Mouse (Mus musculus) MEL (cell line): ENCODE data around the gene Dchs2. TPM values are rescaled to one million over a fixed set of nuclear protein-coding genes. Genes with fewer than 3 reads are reported as not detected.

Source experiments
- DNase-seq: peaks from one replicate; pipeline ENCODE4 v3.0.0; 2011; ENCODE audit warnings: low read depth, low spot score
- H3K27ac ChIP-seq: 2 replicates; pipeline ENCODE4 v1.5.1; 2012; ENCODE audit warnings: low read depth, mild to moderate bottlenecking, control low read depth, low read length, moderate library complexity; ENCODE audit not compliant: control insufficient read depth
- H3K27me3 ChIP-seq, 2 experiments: fragments of 150-350 bp in 1 of 2; sonication (generic) in 1 of 2; 2 replicates each; pipeline ENCODE4 v1.6.1; 2012; ENCODE audit warnings: low read length in 2 of 2, mild to moderate bottlenecking in 2 of 2, improper control_type of control experiment in 1 of 2, moderate library complexity in 1 of 2; ENCODE audit not compliant: insufficient read depth in 2 of 2, control insufficient read depth in 1 of 2
- H3K36me3 ChIP-seq, 2 experiments: 2 replicates each; pipeline ENCODE4 v1.6.1; 2012 to 2014; ENCODE audit warnings: low read length in 2 of 2, improper control_type of control experiment in 1 of 2, inconsistent platforms in 1 of 2, mild to moderate bottlenecking in 1 of 2; ENCODE audit not compliant: insufficient read depth in 2 of 2, control insufficient read depth in 1 of 2
- H3K4me1 ChIP-seq, 2 experiments: fragments of 150-350 bp in 1 of 2; sonication (generic) in 1 of 2; 2 replicates each; pipeline ENCODE4 v1.6.1; 2012; ENCODE audit warnings: low read length in 2 of 2, improper control_type of control experiment in 1 of 2, mild to moderate bottlenecking in 1 of 2; ENCODE audit not compliant: insufficient read depth in 2 of 2, control insufficient read depth in 1 of 2
- H3K4me3 ChIP-seq, 2 experiments: fragments of 150-350 bp in 1 of 2; sonication (generic) in 1 of 2; 2 replicates each; pipeline ENCODE4 v1.5.1; 2012; ENCODE audit warnings: low read depth in 2 of 2, low read length in 2 of 2, mild to moderate bottlenecking in 2 of 2, moderate library complexity in 2 of 2, control low read depth in 1 of 2, improper control_type of control experiment in 1 of 2; ENCODE audit not compliant: control insufficient read depth in 1 of 2, insufficient read depth in 1 of 2
- H3K79me2 ChIP-seq: 2 replicates; pipeline ENCODE4 v1.6.1; 2012; ENCODE audit warnings: mild to moderate bottlenecking, low read length, moderate library complexity; ENCODE audit not compliant: control insufficient read depth, poor library complexity, insufficient read depth
- H3K9ac ChIP-seq: 2 replicates; pipeline ENCODE4 v1.6.1; 2012; ENCODE audit warnings: low read depth, mild to moderate bottlenecking, control low read depth, low read length, moderate library complexity; ENCODE audit not compliant: control insufficient read depth, poor library complexity, severe bottlenecking
- H3K9me3 ChIP-seq: fragments of 150-350 bp; sonication (generic); replicated peaks from 2 replicates; pipeline ENCODE4 v1.6.1; 2012; ENCODE audit warnings: mild to moderate bottlenecking, low read length, improper control_type of control experiment, moderate library complexity; ENCODE audit not compliant: insufficient read depth
- CHD1 ChIP-seq: IDR thresholded peaks from 2 replicates; pipeline ENCODE4 v1.6.1; 2012; ENCODE audit warnings: low read depth, mild to moderate bottlenecking, inconsistent platforms, low read length, improper control_type of control experiment
- CTCF ChIP-seq, 3 experiments: IDR thresholded peaks in 2 of 3; conservative IDR thresholded peaks in 1 of 3; 2 replicates each; pipeline ENCODE4 v1.5.1; 2011 to 2012; ENCODE audit warnings: low read length in 3 of 3, low read depth in 2 of 3, mild to moderate bottlenecking in 2 of 3, improper control_type of control experiment in 1 of 3, inconsistent platforms in 1 of 3, mixed read lengths in 1 of 3, moderate library complexity in 1 of 3; ENCODE audit not compliant: control insufficient read depth in 1 of 3, insufficient read depth in 1 of 3, poor library complexity in 1 of 3, severe bottlenecking in 1 of 3
- E2F4 ChIP-seq: IDR thresholded peaks from 2 replicates; pipeline ENCODE4 v1.6.1; 2011; ENCODE audit warnings: low read depth, low read length, improper control_type of control experiment, borderline replicate concordance
- ELF1 ChIP-seq: IDR thresholded peaks from 2 replicates; pipeline ENCODE4 v1.6.1; 2014; ENCODE audit warnings: low read depth, mild to moderate bottlenecking, inconsistent platforms, low read length, improper control_type of control experiment, moderate library complexity
- ETS1 ChIP-seq: IDR thresholded peaks from 2 replicates; pipeline ENCODE4 v1.6.1; 2012; ENCODE audit warnings: low read depth, mild to moderate bottlenecking, inconsistent platforms, low read length, improper control_type of control experiment, moderate library complexity
- GABPA ChIP-seq: IDR thresholded peaks from 2 replicates; pipeline ENCODE4 v1.6.1; 2012; ENCODE audit warnings: low read depth, mild to moderate bottlenecking, inconsistent platforms, low read length, improper control_type of control experiment, moderate library complexity
- KAT2A ChIP-seq: conservative IDR thresholded peaks from 2 replicates; pipeline ENCODE4 v1.6.1; 2012; ENCODE audit warnings: low read depth, low read length, improper control_type of control experiment, inconsistent platforms
- MAFK ChIP-seq: IDR thresholded peaks from 2 replicates; pipeline ENCODE4 v1.6.1; 2011; ENCODE audit warnings: low read depth, mild to moderate bottlenecking, low read length, improper control_type of control experiment, borderline replicate concordance
- MEF2A ChIP-seq: IDR thresholded peaks from 2 replicates; pipeline ENCODE4 v1.6.1; 2014; ENCODE audit warnings: low read depth, mild to moderate bottlenecking, inconsistent platforms, low read length, improper control_type of control experiment; ENCODE audit not compliant: poor library complexity, insufficient replicate concordance, severe bottlenecking; ENCODE audit errors: extremely low read depth
- POLR2A ChIP-seq, 2 experiments: IDR thresholded peaks; 2 replicates each; pipeline ENCODE4 v1.6.1; 2011 to 2012; ENCODE audit warnings: low read length in 2 of 2, mild to moderate bottlenecking in 2 of 2, control low read depth in 1 of 2, improper control_type of control experiment in 1 of 2, low read depth in 1 of 2, moderate library complexity in 1 of 2; ENCODE audit not compliant: control insufficient read depth in 1 of 2, insufficient read depth in 1 of 2, poor library complexity in 1 of 2
- POLR2AphosphoS2 ChIP-seq: IDR thresholded peaks from 2 replicates; pipeline ENCODE4 v1.6.1; 2011; ENCODE audit warnings: low read length, improper control_type of control experiment
- RAD21 ChIP-seq: IDR thresholded peaks from 2 replicates; pipeline ENCODE4 v1.6.1; 2011; ENCODE audit warnings: mild to moderate bottlenecking, low read depth, low read length, improper control_type of control experiment
- RCOR1 ChIP-seq: IDR thresholded peaks from 2 replicates; pipeline ENCODE4 v1.6.1; 2012; ENCODE audit warnings: low read depth, mild to moderate bottlenecking, inconsistent platforms, low read length, improper control_type of control experiment
- UBTF ChIP-seq: IDR thresholded peaks from 2 replicates; pipeline ENCODE4 v1.6.1; 2012; ENCODE audit warnings: low read depth, mild to moderate bottlenecking, inconsistent platforms, low read length, improper control_type of control experiment, moderate library complexity, borderline replicate concordance; ENCODE audit not compliant: insufficient read depth
- ZKSCAN1 ChIP-seq: IDR thresholded peaks from 2 replicates; pipeline ENCODE4 v1.6.1; 2012; ENCODE audit warnings: low read depth, mild to moderate bottlenecking, inconsistent platforms, low read length, improper control_type of control experiment, moderate library complexity
- ZMIZ1 ChIP-seq: IDR thresholded peaks from 2 replicates; pipeline ENCODE4 v1.6.1; 2012; ENCODE audit warnings: low read depth, mild to moderate bottlenecking, inconsistent platforms, low read length, improper control_type of control experiment, moderate library complexity
- polyA plus RNA-seq, 2 experiments: library from polyadenylated mRNA; stranded (reverse) in 1 of 2; unstranded in 1 of 2; fragments of >175 nt in 1 of 2; fragments of >200 nt in 1 of 2; gene quantifications; 2 replicates each; pipeline versions ENCODE4 v1.2.1 to v1.2.4; 2012; ENCODE audit warnings: low replicate concordance in 2 of 2, low read depth in 1 of 2; ENCODE audit not compliant: insufficient read length in 2 of 2, insufficient read depth in 1 of 2, missing spikeins in 1 of 2
- total RNA-seq: library from RNA; depleted of rRNA; stranded (reverse); fragments of 300-350 nt; gene quantifications from 2 replicates; pipeline ENCODE4 v1.2.3, GENCODE M21; 2012

Dchs2 gene
- total and polyA plus RNA-seq, 3 experiments = not detected

DNA sequence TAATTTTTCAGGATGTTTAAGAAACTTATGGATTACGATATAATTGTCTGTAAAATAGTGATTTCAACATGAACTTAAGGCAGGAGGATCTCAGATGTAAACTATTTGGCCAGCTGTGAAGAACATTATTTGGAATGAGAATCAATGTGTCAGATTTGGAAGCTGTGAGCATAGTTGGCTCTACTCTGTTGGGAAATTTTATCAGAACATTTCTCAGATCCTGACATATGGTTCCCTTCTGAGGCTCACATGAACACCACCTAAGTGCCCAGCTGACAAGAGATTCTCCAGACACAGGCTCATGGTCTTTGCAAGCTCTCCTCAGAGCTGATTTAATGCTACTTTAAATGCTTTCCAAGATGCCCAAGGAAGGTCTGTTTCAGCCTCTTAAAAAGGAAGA lies 156.1 kb downstream of the Dchs2 start:
- H3K9ac ChIP-seq = no peak overlapping the region
- TF ChIP-seq ZMIZ1 (no peak), POLR2AphosphoS2 (no peak), ELF1 (no peak), RAD21 (no peak), MEF2A (no peak), UBTF (no peak), RCOR1 (no peak), POLR2A (IDR thresholded peaks at IDR 0.05; ENCODE audit: control insufficient read depth in 1 of 2, insufficient read depth in 1 of 2, low read depth in 1 of 2, low read length in 2 of 2, poor library complexity in 1 of 2) (no peak), ZKSCAN1 (no peak), MAFK (no peak), CTCF (IDR thresholded peaks at IDR 0.05 in 2 of 3, conservative IDR thresholded peaks at IDR 0.05 in 1 of 3; ENCODE audit: control insufficient read depth in 1 of 3, insufficient read depth in 1 of 3, low read depth in 2 of 3, low read length in 3 of 3, poor library complexity in 1 of 3, severe bottlenecking in 1 of 3) (no peak), KAT2A (no peak), ETS1 (no peak), E2F4 (no peak)
- H3K9me3 ChIP-seq = no peaks in the 10 kb centered on the region
- no peak overlapping the region for H3K27ac ChIP-seq
- no peak for DNase-seq
- H3K79me2 ChIP-seq = no peaks in the 10 kb centered on the region
- H3K27me3 ChIP-seq = no peaks in the 10 kb centered on the region
- no peaks in the 10 kb centered on the region for H3K36me3 ChIP-seq
- H3K4me3 ChIP-seq = no peak overlapping the region
- H3K4me1 ChIP-seq = no peaks in the 10 kb centered on the region

DNA sequence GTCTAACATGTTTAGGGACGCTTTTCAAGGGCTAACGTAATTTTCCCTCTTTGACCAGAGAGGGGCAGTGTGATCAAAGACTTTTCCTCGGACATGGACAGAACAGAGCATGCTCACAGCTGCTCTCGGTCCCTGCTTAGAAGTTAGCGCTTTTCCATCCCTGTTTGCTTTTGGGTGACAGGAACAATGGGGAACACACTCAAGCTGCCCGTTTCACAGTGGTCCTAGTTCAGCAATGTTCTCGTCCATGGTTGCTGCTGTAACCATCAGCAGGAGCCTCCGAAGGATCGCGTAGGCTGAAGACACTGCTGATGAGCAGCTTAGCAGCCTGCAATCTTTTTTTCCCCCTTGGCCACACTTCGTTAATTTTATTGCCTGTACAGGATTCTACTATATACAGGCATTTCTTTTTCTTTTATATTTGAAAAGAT lies 159.2 kb downstream of the Dchs2 start:
- Histone ChIP-seq H3K4me1 (no peaks in the 10 kb centered on the region), H3K27me3 (no peaks in the 10 kb centered on the region), H3K36me3 (no peaks in the 10 kb centered on the region), H3K4me3 (no peak overlapping the region), H3K9ac (no peak overlapping the region), H3K9me3 (no peaks in the 10 kb centered on the region), H3K79me2 (no peaks in the 10 kb centered on the region), H3K27ac (no peak overlapping the region)
- DNase-seq = no peak
- TF ChIP-seq GABPA (no peak), RAD21 (peak; percentile 1), CHD1 (no peak)
